Comparison of ENCODE assay signal across 10 mouse cellular contexts in genomic region chr7:31033409-31034165, GRCm38 (mm10). TPM values are rescaled to one million over a fixed set of nuclear protein-coding genes. Genes with fewer than 3 reads are reported as not detected.
A peak's percentile ranks its signal among the peaks of the same experiment; 100 is the strongest.
DNase-seq lines count a peak whose midpoint lies in the region; ATAC-seq lines count a peak whose summit lies in the region.
"Had no signal": no experiment of that assay in that cellular context is flagged by ENCODE, and none has a peak within 500 bp of the region (broad histone marks: within the 10 kb centered on the region; RNA-seq: fewer than 3 reads in every experiment).

No protein-coding gene starts in this region.

- no peaks in the 10 kb centered on the region for H3K36me3 ChIP-seq in intestine, embryonic 16.5 days (ENCODE audit: control insufficient read depth, insufficient read depth, low read length)

- H3K4me2 ChIP-seq in intestine, embryonic 16.5 days (ENCODE audit: low read depth, low read length), result no peak overlapping the region

- no peaks in the 10 kb centered on the region for H3K9me3 ChIP-seq in intestine, embryonic 16.5 days (ENCODE audit: control insufficient read depth, low read length)

- WGBS in intestine, embryonic 16.5 days, result 61% methylated on average over 9 of the region's 9 CpGs

- ATAC-seq in inflammation-experienced regulatory T-cells, adult 6 months, result peak; percentile 69
- peak; percentile 77 for ATAC-seq in neutrophil, adult 5-6 weeks (ENCODE audit: extremely low read depth, insufficient number of reproducible peaks, low FRiP score, poor library complexity, severe bottlenecking)
- no peak for ATAC-seq in intestine, embryonic 16.5 days

- intact Hi-C loops in left cerebral cortex, postnatal 10 days (cut with DNase I), result no loop called here

- DNase-seq in 3T3-L1 (ENCODE audit: low read depth, low spot score), result peak; percentile 7
- DNase-seq in CD4-positive helper T cell, adult 2 months (ENCODE audit: low read depth, low spot score), result peak; percentile 83
- DNase-seq in left cerebral cortex, postnatal 10 days (ENCODE audit: extremely low spot score in 1 of 2, low spot score in 2 of 2), result no peak
- DNase-seq in gastrocnemius, adult 18-20 months (ENCODE audit: low spot score), result no peak
- DNase-seq in kidney, adult 11 months, result no peak
- DNase-seq: cerebellum, adult 18-20 months had no signal

- no peak overlapping the region for H3K27ac ChIP-seq in intestine, embryonic 16.5 days (ENCODE audit: low read length)
- H3K27ac ChIP-seq: layer of hippocampus, adult 2 months had no signal

- no peaks in the 10 kb centered on the region for H3K27me3 ChIP-seq in intestine, embryonic 16.5 days (replicated peaks; ENCODE audit: control insufficient read depth, insufficient read depth, low read length)

- H3K9ac ChIP-seq in intestine, embryonic 16.5 days (ENCODE audit: low read depth, low read length), result no peak overlapping the region

- no peak overlapping the region for H3K4me3 ChIP-seq in intestine, embryonic 16.5 days (ENCODE audit: low read length)
- H3K4me3 ChIP-seq: layer of hippocampus, adult 2 months had no signal

- no peaks in the 10 kb centered on the region for H3K4me1 ChIP-seq in intestine, embryonic 16.5 days (ENCODE audit: control insufficient read depth, insufficient read depth, low read length)

RNA-seq across cellular contexts. Expression of gene Fxyd5, which starts 8.7 kb away (rescaled TPM):
- polyA plus RNA-seq in inflammation-experienced regulatory T-cells, adult 6 months (2017; shearing (Covaris generic)), result 1,000 to 10,000 TPM; 1,847 to 2,152 (median 2,080) TPM
- total RNA-seq in neutrophil, adult 5-6 weeks (2017), result 1,836 and 1,901 TPM in 2 replicates
- 22.5 and 26.9 TPM in 2 replicates for polyA plus RNA-seq in intestine, embryonic 16.5 days (2015; fragmentation: Nextera tagmentation; extraction: Ambion mirVana)
- 10 to 100 TPM; 37.2 to 37.5 TPM for total RNA-seq in left cerebral cortex, postnatal 10 days (2021)
- total RNA-seq in gastrocnemius, adult 18-20 months (2021), result 10 to 100 TPM in 1 of 2 experiments, 1 to 10 TPM in 1; 7.6 to 13.4 TPM

RNA-seq across cellular contexts. Expression of gene Fxyd7, which starts 17.7 kb away (rescaled TPM):
- polyA plus RNA-seq in inflammation-experienced regulatory T-cells, adult 6 months (2017; shearing (Covaris generic)), result not detected
- 0.86 and 2.0 TPM in 2 replicates for total RNA-seq in neutrophil, adult 5-6 weeks (2017)
- 20.1 and 22.0 TPM in 2 replicates for polyA plus RNA-seq in intestine, embryonic 16.5 days (2015; fragmentation: Nextera tagmentation; extraction: Ambion mirVana)
- 100 to 1,000 TPM; 371 to 375 TPM for total RNA-seq in left cerebral cortex, postnatal 10 days (2021)
- 1 to 10 TPM in 1 of 2 experiments, under 1 TPM in 1; 0.94 to 1.2 TPM for total RNA-seq in gastrocnemius, adult 18-20 months (2021)

RNA-seq across cellular contexts. Expression of gene Fxyd1, which starts 23.4 kb away (rescaled TPM):
- under 1 TPM in 1 of 3 experiments, not detected in 2; 0.85 TPM for polyA plus RNA-seq in inflammation-experienced regulatory T-cells, adult 6 months (2017; shearing (Covaris generic))
- not detected in 2 replicates for total RNA-seq in neutrophil, adult 5-6 weeks (2017)
- 62.6 and 71.9 TPM in 2 replicates for polyA plus RNA-seq in intestine, embryonic 16.5 days (2015; fragmentation: Nextera tagmentation; extraction: Ambion mirVana)
- total RNA-seq in left cerebral cortex, postnatal 10 days (2021), result 10 to 100 TPM; 34.1 to 35.5 TPM
- 1,000 to 10,000 TPM in 1 of 2 experiments, 100 to 1,000 TPM in 1; 983 to 1,012 TPM for total RNA-seq in gastrocnemius, adult 18-20 months (2021)

RNA-seq across cellular contexts. Expression of gene Lgi4, which starts 25.6 kb away (rescaled TPM):
- polyA plus RNA-seq in inflammation-experienced regulatory T-cells, adult 6 months (2017; shearing (Covaris generic)), result under 1 TPM in 2 of 3 experiments, not detected in 1; 0.09 to 0.13 TPM
- total RNA-seq in neutrophil, adult 5-6 weeks (2017), result 0.12 and 1.1 TPM in 2 replicates
- 0.83 and 1.4 TPM in 2 replicates for polyA plus RNA-seq in intestine, embryonic 16.5 days (2015; fragmentation: Nextera tagmentation; extraction: Ambion mirVana)
- total RNA-seq in left cerebral cortex, postnatal 10 days (2021), result 1 to 10 TPM; 9.0 to 9.2 TPM
- total RNA-seq in gastrocnemius, adult 18-20 months (2021), result 1 to 10 TPM; 1.7 to 3.5 TPM

RNA-seq across cellular contexts. Expression of gene Fxyd3, which starts 42.9 kb away (rescaled TPM):
- polyA plus RNA-seq in inflammation-experienced regulatory T-cells, adult 6 months (2017; shearing (Covaris generic)), result under 1 TPM in 1 of 3 experiments, not detected in 2; 0.18 TPM
- total RNA-seq in neutrophil, adult 5-6 weeks (2017), result not detected in 2 replicates
- 71.2 and 73.7 TPM in 2 replicates for polyA plus RNA-seq in intestine, embryonic 16.5 days (2015; fragmentation: Nextera tagmentation; extraction: Ambion mirVana)
- total RNA-seq in left cerebral cortex, postnatal 10 days (2021), result not detected
- total RNA-seq in gastrocnemius, adult 18-20 months (2021), result 1 to 10 TPM in 1 of 2 experiments, under 1 TPM in 1; 1.00 to 1.6 TPM

Comparison
In these comparisons a context has a peak if more than half of its experiments do, and no peak if none do; other contexts are left out.
1. DNase-seq: peak in 3T3-L1 (single experiment) and CD4-positive helper T cell, adult 2 months (single experiment); none in left cerebral cortex, postnatal 10 days (0 of 2), gastrocnemius, adult 18-20 months (single experiment) and kidney, adult 11 months (single experiment).
2. RNA of gene Fxyd5, which starts 8.7 kb away (total RNA-seq): 1,836 to 1,901 TPM in neutrophil, adult 5-6 weeks; 37.2 to 37.5 TPM in left cerebral cortex, postnatal 10 days and 7.6 to 13.4 TPM in gastrocnemius, adult 18-20 months; every median in the first group is over 10 times any median in the second.
3. RNA of gene Fxyd7, which starts 17.7 kb away (total RNA-seq): 371 to 375 TPM in left cerebral cortex, postnatal 10 days; 0.86 to 2.0 TPM in neutrophil, adult 5-6 weeks and 0.94 to 1.2 TPM in gastrocnemius, adult 18-20 months; every median in the first group is over 100 times any median in the second.
4. RNA of gene Fxyd1, which starts 23.4 kb away (total RNA-seq): 983 to 1,012 TPM in gastrocnemius, adult 18-20 months and 34.1 to 35.5 TPM in left cerebral cortex, postnatal 10 days; not detected in neutrophil, adult 5-6 weeks; every median in the first group is over 10 times any median in the second.